Mouse (Mus musculus): ENCODE measurements at regions not wholly inside any gene's neighbourhood (a gene's known extent, or its start where the extent isn't known, plus 50 kb on each side); places are given as distances from the start of the nearest gene placed in this dataset.

- intact Hi-C loops (cut with DNase I), result no loop called here
- DNase-seq, result no peak
Measured at GRCm38 (mm10) chr17:14764796-14765195, 70.8 kb upstream of the Thbs2 start.

GRCm38 (mm10) chr17:14753095-14753494 lies 59.1 kb upstream of the Thbs2 start:
- DNase-seq, result peak; percentile 31 to 47
- intact Hi-C loops (cut with DNase I), result no loop called here

GRCm38 (mm10) chr17:14750519-14751145 lies 56.6 kb upstream of the Thbs2 start:
- DNase-seq, result peak in 1 of 2 experiments; percentile 18
- intact Hi-C loops (cut with DNase I), result no loop called here

GRCm38 (mm10) chr17:14749281-14749680 lies 55.2 kb upstream of the Thbs2 start:
- intact Hi-C loops (cut with DNase I), result no loop called here
- DNase-seq, result peak; percentile 18 to 26

GRCm38 (mm10) chr17:14747255-14747869 lies 53.3 kb upstream of the Thbs2 start:
- intact Hi-C loops (cut with DNase I), result no loop called here
- DNase-seq, result no peak

- intact Hi-C loops (cut with DNase I), result no loop called here
Measured at GRCm38 (mm10) chr17:14745512-14745911, 51.5 kb upstream of the Thbs2 start.

GRCm38 (mm10) chr17:14744010-14744409 lies 50.0 kb upstream of the Thbs2 start:
- DNase-seq, result peak in 1 of 2 experiments; percentile 10
- intact Hi-C loops (cut with DNase I), result no loop called here

More at GRCm38 (mm10) chr17:14745512-14745911, 51.5 kb upstream of the Thbs2 start:
- no peak for DNase-seq

All from heart, postnatal 10 days (tissue).